ENCODE assay signal across 8 mouse cellular contexts in genomic region chrX:164419955-164420354, GRCm38 (mm10). TPM values are rescaled to one million over a fixed set of nuclear protein-coding genes. Genes with fewer than 3 reads are reported as not detected.
DNase-seq lines count a peak whose midpoint lies in the region; ATAC-seq and TF ChIP-seq lines count a peak whose summit lies in the region.

No protein-coding gene starts in this region.

- ATAC-seq in forebrain, embryonic 14.5 days: peak; percentile 27; the same call in 1 of the 2 replicates
- peak; percentile 6; the same call in 1 of the 2 replicates for ATAC-seq in liver, embryonic 16.5 days (ENCODE audit: low read depth)

- H3K4me2 ChIP-seq in CH12.LX (ENCODE audit: insufficient read depth, low read depth, poor library complexity, severe bottlenecking): peak overlapping the region; percentile 62; the same call in 1 of the 2 replicates
- peak overlapping the region; percentile 55 for H3K4me2 ChIP-seq in forebrain, embryonic 14.5 days (ENCODE audit: low read length)
- H3K4me2 ChIP-seq in liver, embryonic 16.5 days (ENCODE audit: low read depth, low read length): peak overlapping the region; percentile 65

- TF ChIP-seq EP300 in CH12.LX (IDR thresholded peaks at IDR 0.05; ENCODE audit: low read length): no peak

- TF ChIP-seq CTCF in CH12.LX (conservative IDR thresholded peaks at IDR 0.05 in 1 of 2, IDR thresholded peaks at IDR 0.05 in 1 of 2; ENCODE audit: low read depth in 2 of 2, low read length in 2 of 2): no peak

- peaks cover 0 to 15% of the 10 kb centered on the region in 2 experiments; a peak in 1 of 4 replicates for H3K4me1 ChIP-seq in CH12.LX (ENCODE audit: control insufficient read depth in 1 of 2, insufficient read depth in 2 of 2)
- H3K4me1 ChIP-seq in forebrain, embryonic 14.5 days (ENCODE audit: control insufficient read depth, insufficient read depth, low read length): 0 out of 2 replicates have a peak, but pooled peaks cover 4% of the 10 kb centered on the region
- H3K4me1 ChIP-seq in liver, embryonic 16.5 days (ENCODE audit: control insufficient read depth, low read depth, low read length): peaks cover 9% of the 10 kb centered on the region

- no peak for TF ChIP-seq POLR2A in CH12.LX (IDR thresholded peaks at IDR 0.05; ENCODE audit: low read depth, low read length)

- 31% methylated on average over 13 of the region's 13 CpGs for WGBS in forebrain, embryonic 14.5 days
- WGBS in liver, embryonic 16.5 days (ENCODE audit: insufficient replicate concordance): 17% methylated on average over 13 of the region's 13 CpGs

- peak; percentile 8 for DNase-seq in embryo, embryonic 10.5 days (ENCODE audit: low spot score)
- DNase-seq in embryo, embryonic 10 days (ENCODE audit: low spot score): no peak
- DNase-seq in CH12.LX (ENCODE audit: extremely low read depth): no peak
- no peak for DNase-seq in forebrain, embryonic 14.5 days (ENCODE audit: low spot score)
- no peak for DNase-seq in adrenal gland, adult 2 months
- DNase-seq in thymus, postnatal 36 days: no peak
- no peak for DNase-seq in layer of hippocampus, adult 9-11 months

- H3K79me2 ChIP-seq in CH12.LX (replicated peaks; ENCODE audit: control insufficient read depth, extremely low read depth, insufficient read depth, poor library complexity, severe bottlenecking): peaks cover 10% of the 10 kb centered on the region; the same call in 1 of the 2 replicates

- H3K9me3 ChIP-seq in CH12.LX (replicated peaks; ENCODE audit: low read length): no peaks in the 10 kb centered on the region
- H3K9me3 ChIP-seq in forebrain, embryonic 14.5 days (replicated peaks; ENCODE audit: control insufficient read depth, low read length): no peaks in the 10 kb centered on the region
- no peaks in the 10 kb centered on the region for H3K9me3 ChIP-seq in liver, embryonic 16.5 days (replicated peaks; ENCODE audit: control insufficient read depth, low read length)

- no peaks in the 10 kb centered on the region for H3K27me3 ChIP-seq in CH12.LX (replicated peaks)
- H3K27me3 ChIP-seq in forebrain, embryonic 14.5 days (replicated peaks; ENCODE audit: control insufficient read depth, insufficient read depth, low read length): no peaks in the 10 kb centered on the region
- no peaks in the 10 kb centered on the region for H3K27me3 ChIP-seq in liver, embryonic 16.5 days (ENCODE audit: control insufficient read depth, insufficient read depth, low read depth, low read length)

- H3K36me3 ChIP-seq in CH12.LX (replicated peaks in 1 of 2; ENCODE audit: control insufficient read depth in 1 of 2, insufficient read depth in 1 of 2, low read length in 1 of 2): peaks cover 7 to 16% of the 10 kb centered on the region in 2 experiments
- no peaks in the 10 kb centered on the region; the same call in 1 of the 2 replicates for H3K36me3 ChIP-seq in forebrain, embryonic 14.5 days (ENCODE audit: control insufficient read depth, insufficient read depth, low read length)
- H3K36me3 ChIP-seq in liver, embryonic 16.5 days (ENCODE audit: control insufficient read depth, insufficient read depth): no peaks in the 10 kb centered on the region; the same call in 1 of the 2 replicates

- in situ Hi-C loops in CH12.LX (cut with MboI; ENCODE audit: low pct_ligation_motif_present, low pct_unique_long_range_greater_than_20kb, low sequenced_read_pairs): no loop called here

- dilution Hi-C loops in CH12.LX (cut with MboI; ENCODE audit: extremely low pct_ligation_motif_present, extremely low pct_unique_long_range_greater_than_20kb, low sequenced_read_pairs): no loop called here

- no peak for TF ChIP-seq RAD21 in CH12.LX (IDR thresholded peaks at IDR 0.05; ENCODE audit: low read depth, low read length)

- peak overlapping the region; percentile 68 to 77 (median 77) for H3K4me3 ChIP-seq in CH12.LX (replicated peaks in 1 of 3; ENCODE audit: low read depth in 2 of 3, low read length in 2 of 3, poor library complexity in 1 of 3)
- H3K4me3 ChIP-seq in forebrain, embryonic 14.5 days (ENCODE audit: low read depth, low read length): peak overlapping the region; percentile 50
- H3K4me3 ChIP-seq in liver, embryonic 16.5 days (ENCODE audit: low read depth, low read length): peak overlapping the region; percentile 71

- H3K27ac ChIP-seq in CH12.LX (ENCODE audit: insufficient read depth, low read depth): no peak overlapping the region
- no peak overlapping the region for H3K27ac ChIP-seq in forebrain, embryonic 14.5 days (ENCODE audit: low read depth, low read length)
- H3K27ac ChIP-seq in liver, embryonic 16.5 days (ENCODE audit: low read length): peak overlapping the region; percentile 61

- peak overlapping the region; percentile 92 for H3K9ac ChIP-seq in CH12.LX (ENCODE audit: insufficient read depth, low read depth)
- peak overlapping the region; percentile 60 for H3K9ac ChIP-seq in forebrain, embryonic 14.5 days (ENCODE audit: low read length)
- peak overlapping the region; percentile 71 for H3K9ac ChIP-seq in liver, embryonic 16.5 days (ENCODE audit: low read depth, low read length)

TF ChIP-seq in CH12.LX, 34 proteins besides CTCF, POLR2A, EP300 and RAD21:
- TF ChIP-seq PAX5 (IDR thresholded peaks at IDR 0.05; ENCODE audit: low read length) (no peak), SMC3 (IDR thresholded peaks at IDR 0.05; ENCODE audit: low read depth, low read length) (no peak), IRF4 (IDR thresholded peaks at IDR 0.05; ENCODE audit: low read depth, low read length) (no peak), MYC (IDR thresholded peaks at IDR 0.05; ENCODE audit: low read depth, low read length) (no peak), ZNF384 (IDR thresholded peaks at IDR 0.05; ENCODE audit: low read depth, low read length) (no peak), E2F4 (IDR thresholded peaks at IDR 0.05; ENCODE audit: insufficient replicate concordance, low read depth, low read length) (no peak), ZMIZ1 (IDR thresholded peaks at IDR 0.05; ENCODE audit: low read depth, low read length) (no peak), TBP (conservative IDR thresholded peaks at IDR 0.05; ENCODE audit: low read depth, low read length) (no peak), HCFC1 (IDR thresholded peaks at IDR 0.05; ENCODE audit: low read depth, low read length) (no peak), POLR2AphosphoS2 (IDR thresholded peaks at IDR 0.05; ENCODE audit: low read depth, low read length) (no peak), MAX (IDR thresholded peaks at IDR 0.05; ENCODE audit: low read length) (no peak), CHD1 (IDR thresholded peaks at IDR 0.05; ENCODE audit: low read depth, low read length) (no peak), RCOR1 (conservative IDR thresholded peaks at IDR 0.05; ENCODE audit: low read depth, low read length) (no peak), USF1 (IDR thresholded peaks at IDR 0.05; ENCODE audit: low read depth, low read length) (no peak), JUND (conservative IDR thresholded peaks at IDR 0.05; ENCODE audit: low read depth, low read length) (no peak)

RNA-seq across cellular contexts. Expression of gene Piga, which starts 0.4 kb away (rescaled TPM):
- total RNA-seq in CH12.LX (2012; rRNA removed) (9.2 and 10.0 TPM in 2 replicates), CH12.LX (2014; rRNA removed) (17.8 and 18.5 TPM in 2 replicates)
- 13.0 and 14.7 TPM in 2 replicates for polyA plus RNA-seq in CH12.LX (2012; ENCODE audit: insufficient read length, low read depth)
- 7.6 and 7.7 TPM in 2 replicates for polyA plus RNA-seq in forebrain, embryonic 14.5 days (2014; fragmentation: Nextera tagmentation; extraction: Ambion mirVana)
- polyA plus RNA-seq in liver, embryonic 16.5 days (2015; fragmentation: Nextera tagmentation; extraction: Ambion mirVana): 10.5 and 12.3 TPM in 2 replicates
- total RNA-seq in adrenal gland, adult 2 months (2021): 10 to 100 TPM in 1 of 2 experiments, 1 to 10 TPM in 1; 5.1 to 10.9 TPM
- polyA plus RNA-seq in adrenal gland, adult 2 months (2012; rRNA removed): 1.1 and 1.4 TPM in 2 replicates

RNA-seq across cellular contexts. Expression of gene Asb11, which starts 16.8 kb away (rescaled TPM):
- total RNA-seq in CH12.LX (2012; rRNA removed) (not detected in 2 replicates), CH12.LX (2014; rRNA removed) (not detected in 2 replicates)
- polyA plus RNA-seq in CH12.LX (2012; ENCODE audit: insufficient read length, low read depth): not detected in 2 replicates
- 0.12 TPM in 1 of 2 replicates, not detected in the other for polyA plus RNA-seq in forebrain, embryonic 14.5 days (2014; fragmentation: Nextera tagmentation; extraction: Ambion mirVana)
- polyA plus RNA-seq in liver, embryonic 16.5 days (2015; fragmentation: Nextera tagmentation; extraction: Ambion mirVana): 0.08 and 0.11 TPM in 2 replicates
- under 1 TPM in 1 of 2 experiments, not detected in 1; 0.20 TPM for total RNA-seq in adrenal gland, adult 2 months (2021)
- 0.08 and 0.13 TPM in 2 replicates for polyA plus RNA-seq in adrenal gland, adult 2 months (2012; rRNA removed)

RNA-seq across cellular contexts. Expression of gene Vegfd, which starts 46.8 kb away (rescaled TPM):
- not detected in 2 replicates for total RNA-seq in CH12.LX (2012; rRNA removed)
- total RNA-seq in CH12.LX (2014; rRNA removed): 0.28 TPM in 1 of 2 replicates, not detected in the other
- not detected in 2 replicates for polyA plus RNA-seq in CH12.LX (2012; ENCODE audit: insufficient read length, low read depth)
- 0.67 and 1.1 TPM in 2 replicates for polyA plus RNA-seq in forebrain, embryonic 14.5 days (2014; fragmentation: Nextera tagmentation; extraction: Ambion mirVana)
- 1.1 and 1.2 TPM in 2 replicates for polyA plus RNA-seq in liver, embryonic 16.5 days (2015; fragmentation: Nextera tagmentation; extraction: Ambion mirVana)
- total RNA-seq in adrenal gland, adult 2 months (2021): 10 to 100 TPM; 24.7 to 51.8 TPM
- polyA plus RNA-seq in adrenal gland, adult 2 months (2012; rRNA removed): 10.4 and 23.3 TPM in 2 replicates
